Mouse (Mus musculus) midbrain, postnatal 0 days (tissue): Measurements from ENCODE around the gene Ccdc182. TPM values are rescaled to one million over a fixed set of nuclear protein-coding genes. Genes with fewer than 3 reads are reported as not detected.

Experiments
- ATAC-seq: fragments of 200-750 bp; cut with Nextera tagmentation; 2 replicates; pipeline ENCODE4 v1.8.0; 2017; ENCODE audit warnings: moderate number of reproducible peaks, mild to moderate bottlenecking, moderate TSS enrichment, moderate library complexity; ENCODE audit not compliant: low FRiP score
- DNase-seq: peaks from one replicate; pipeline ENCODE4 v3.0.0-alpha.2; 2015; ENCODE audit warnings: low spot score
- H3K27ac ChIP-seq: fragments of 300-500 bp; sonication (generic); 2 replicates; pipeline ENCODE4 v1.5.1; 2014; ENCODE audit warnings: low read depth, mild to moderate bottlenecking, low read length, mixed read lengths
- H3K27me3 ChIP-seq: fragments of 300-500 bp; sonication (generic); 2 replicates; pipeline ENCODE4 v1.6.1; 2014; ENCODE audit warnings: low read length, control low read depth, mixed read lengths; ENCODE audit not compliant: insufficient read depth
- H3K36me3 ChIP-seq: fragments of 300-500 bp; sonication (generic); 2 replicates; pipeline ENCODE4 v1.6.1; 2014; ENCODE audit warnings: low read length, control low read depth, mixed read lengths; ENCODE audit not compliant: insufficient read depth
- H3K4me1 ChIP-seq: fragments of 300-500 bp; sonication (generic); 2 replicates; pipeline ENCODE4 v1.6.1; 2014; ENCODE audit warnings: mild to moderate bottlenecking, control low read depth, antibody characterized with exemption, low read length, mixed read lengths; ENCODE audit not compliant: insufficient read depth
- H3K4me2 ChIP-seq: fragments of 300-500 bp; sonication (generic); 2 replicates; pipeline ENCODE4 v1.6.1; 2014; ENCODE audit warnings: low read depth, mild to moderate bottlenecking, low read length, mixed read lengths; ENCODE audit not compliant: poor library complexity, severe bottlenecking
- H3K4me3 ChIP-seq: fragments of 300-500 bp; sonication (generic); 2 replicates; pipeline ENCODE4 v1.5.1; 2014; ENCODE audit warnings: low read depth, mild to moderate bottlenecking, low read length, moderate library complexity
- H3K9ac ChIP-seq: fragments of 300-500 bp; sonication (generic); replicated peaks from 2 replicates; pipeline ENCODE4 v1.6.1; 2014; ENCODE audit warnings: mild to moderate bottlenecking, low read length, moderate library complexity, mixed read lengths; ENCODE audit not compliant: poor library complexity, severe bottlenecking
- H3K9me3 ChIP-seq: fragments of 300-500 bp; sonication (generic); 2 replicates; pipeline ENCODE4 v1.6.1; 2016; ENCODE audit warnings: low read length, control low read depth
- CTCF ChIP-seq: IDR thresholded peaks from 2 replicates; pipeline ENCODE4 v1.5.1; 2016; ENCODE audit warnings: antibody characterized with exemption, mild to moderate bottlenecking
- WGBS: fragments of 180-500 bp; shearing (Covaris S2); extraction: QIAGEN DNeasy Blood & Tissue Kit; methylation state at CpG from one replicate; pipeline ENCODE4 v1.1.7; 2014; 5-methylcytosine and 5-hydroxymethylcytosine counted together
- polyA plus RNA-seq: library from polyadenylated mRNA; unstranded; fragments of >200 nt; fragmentation: Nextera tagmentation; extraction: Ambion mirVana; gene quantifications from 2 replicates; pipeline ENCODE4 v1.2.1, GENCODE M21; 2015
- total RNA-seq: library from RNA; depleted of rRNA; stranded (reverse); fragments of >200 nt; gene quantifications from 2 replicates; pipeline ENCODE4 v1.2.3, GENCODE M21; 2014

Ccdc182 gene
- total and polyA plus RNA-seq, 2 experiments from 2014 or later, result 0.12 TPM; not detected in 1

GRCm38 (mm10) chr11:88309059-88309700 is 15.3 kb downstream of the Ccdc182 start:
- no peak overlapping the region for H3K27ac ChIP-seq
- no peak for TF ChIP-seq CTCF

GRCm38 (mm10) chr11:88310773-88311172 is 16.9 kb downstream of the Ccdc182 start:
- no peak overlapping the region for H3K4me3 ChIP-seq
- H3K4me1 ChIP-seq, result no peaks in the 10 kb centered on the region; the same call in 1 of the 2 replicates
- H3K9me3 ChIP-seq, result no peaks in the 10 kb centered on the region
- H3K27ac ChIP-seq, result no peak overlapping the region
- no peaks in the 10 kb centered on the region for H3K27me3 ChIP-seq
- TF ChIP-seq CTCF, result no peak
- no peaks in the 10 kb centered on the region for H3K36me3 ChIP-seq
- no peak overlapping the region for H3K4me2 ChIP-seq
- H3K9ac ChIP-seq, result 0 out of 2 replicates have a peak overlapping the region, but pooled peaks have one; percentile 8
- 71% methylated on average over 6 of the region's 6 CpGs for WGBS
- DNase-seq, result no peak
- ATAC-seq, result no peak

More at GRCm38 (mm10) chr11:88309059-88309700, 15.3 kb downstream of the Ccdc182 start:
- H3K27me3 ChIP-seq, result no peaks in the 10 kb centered on the region
- H3K4me3 ChIP-seq, result no peak overlapping the region
- H3K4me1 ChIP-seq, result no peaks in the 10 kb centered on the region; the same call in 1 of the 2 replicates
- H3K9ac ChIP-seq, result no peak overlapping the region
- no peaks in the 10 kb centered on the region for H3K9me3 ChIP-seq
- DNase-seq (peak; percentile 46), ATAC-seq (no peak)
- no peak overlapping the region for H3K4me2 ChIP-seq
- 26% methylated on average over 10 of the region's 10 CpGs for WGBS
- H3K36me3 ChIP-seq, result no peaks in the 10 kb centered on the region

GRCm38 (mm10) chr11:88311606-88312005 is 17.7 kb downstream of the Ccdc182 start:
- TF ChIP-seq CTCF, result no peak
- DNase-seq (no peak), ATAC-seq (no peak)
- Histone ChIP-seq H3K4me1 (no peaks in the 10 kb centered on the region; the same call in 1 of the 2 replicates), H3K36me3 (no peaks in the 10 kb centered on the region), H3K9me3 (no peaks in the 10 kb centered on the region), H3K9ac (no peak overlapping the region), H3K27me3 (no peaks in the 10 kb centered on the region), H3K4me2 (no peak overlapping the region), H3K4me3 (no peak overlapping the region), H3K27ac (no peak overlapping the region)
- WGBS, result 63% methylated on average over 7 of the region's 7 CpGs

GRCm38 (mm10) chr11:88313512-88313911 is 19.7 kb downstream of the Ccdc182 start:
- no peak overlapping the region for H3K27ac ChIP-seq
- DNase-seq, result no peak
- no peak overlapping the region for H3K9ac ChIP-seq
- ATAC-seq, result no peak
- no peak overlapping the region for H3K4me2 ChIP-seq
- no peak overlapping the region for H3K4me3 ChIP-seq
- no peaks in the 10 kb centered on the region; the same call in 1 of the 2 replicates for H3K4me1 ChIP-seq
- no peaks in the 10 kb centered on the region for H3K27me3 ChIP-seq
- WGBS, result 39% methylated on average over 8 of the region's 8 CpGs
- H3K9me3 ChIP-seq, result no peaks in the 10 kb centered on the region
- H3K36me3 ChIP-seq, result no peaks in the 10 kb centered on the region
- TF ChIP-seq CTCF, result no peak

- ATAC-seq, result no peak
- H3K4me2 ChIP-seq, result no peak overlapping the region
- no peak overlapping the region for H3K4me3 ChIP-seq
- H3K9me3 ChIP-seq, result no peaks in the 10 kb centered on the region
- no peaks in the 10 kb centered on the region for H3K4me1 ChIP-seq
- TF ChIP-seq CTCF, result no peak
- no peak overlapping the region for H3K27ac ChIP-seq
- no peak overlapping the region for H3K9ac ChIP-seq
- no peak for DNase-seq
- WGBS, result 67% methylated on average over 6 of the region's 6 CpGs
- H3K27me3 ChIP-seq, result no peaks in the 10 kb centered on the region
- H3K36me3 ChIP-seq, result no peaks in the 10 kb centered on the region
These were observed 20.6 kb downstream of the Ccdc182 start for GRCm38 (mm10) chr11:88314471-88314870.

- Histone ChIP-seq H3K9me3 (no peaks in the 10 kb centered on the region), H3K4me2 (no peak overlapping the region), H3K9ac (no peak overlapping the region), H3K36me3 (no peaks in the 10 kb centered on the region), H3K4me1 (no peaks in the 10 kb centered on the region), H3K27me3 (no peaks in the 10 kb centered on the region), H3K27ac (no peak overlapping the region), H3K4me3 (no peak overlapping the region)
- WGBS, result 87% methylated on average over 5 of the region's 5 CpGs
- no peak for TF ChIP-seq CTCF
- DNase-seq (no peak), ATAC-seq (no peak)
These were observed 21.5 kb downstream of the Ccdc182 start for GRCm38 (mm10) chr11:88315393-88315792.
